Mouse (Mus musculus) neural tube, embryonic 15.5 days (tissue): ENCODE data around the gene Rnf10. TPM values are rescaled to one million over a fixed set of nuclear protein-coding genes. Genes with fewer than 3 reads are reported as not detected.

ENCODE experiments used
- ATAC-seq: fragments of 200-750 bp; cut with Nextera tagmentation; 2 replicates; pipeline ENCODE4 v1.8.0; 2017; ENCODE audit warnings: mild to moderate bottlenecking, moderate TSS enrichment, moderate library complexity; ENCODE audit not compliant: low FRiP score
- H3K27ac ChIP-seq: fragments of 300-500 bp; sonication (generic); replicated peaks from 2 replicates; pipeline ENCODE4 v1.5.1; 2015; ENCODE audit warnings: mild to moderate bottlenecking, inconsistent platforms
- H3K27me3 ChIP-seq: fragments of 300-500 bp; sonication (generic); replicated peaks from 2 replicates; pipeline ENCODE4 v1.6.1; 2015; ENCODE audit warnings: inconsistent platforms
- H3K36me3 ChIP-seq: fragments of 300-500 bp; sonication (generic); 2 replicates; pipeline ENCODE4 v1.6.1; 2015; ENCODE audit warnings: inconsistent platforms
- H3K4me1 ChIP-seq: fragments of 300-500 bp; sonication (generic); 2 replicates; pipeline ENCODE4 v1.6.1; 2015; ENCODE audit warnings: inconsistent platforms
- H3K4me2 ChIP-seq: fragments of 300-500 bp; sonication (generic); 2 replicates; pipeline ENCODE4 v1.6.1; 2015; ENCODE audit warnings: inconsistent platforms, mild to moderate bottlenecking, moderate library complexity
- H3K4me3 ChIP-seq: fragments of 300-500 bp; sonication (generic); replicated peaks from 2 replicates; pipeline ENCODE4 v1.5.1; 2015; ENCODE audit warnings: mild to moderate bottlenecking, inconsistent platforms
- H3K9ac ChIP-seq: fragments of 300-500 bp; sonication (generic); replicated peaks from 2 replicates; pipeline ENCODE4 v1.6.1; 2015; ENCODE audit warnings: mild to moderate bottlenecking, inconsistent platforms
- H3K9me3 ChIP-seq: fragments of 300-500 bp; sonication (generic); replicated peaks from 2 replicates; pipeline ENCODE4 v1.6.1; 2016; ENCODE audit warnings: inconsistent platforms
- WGBS: fragments of 180-500 bp; shearing (Covaris S2); methylation state at CpG from one replicate; pipeline ENCODE4 v1.1.7; 2015; ENCODE audit warnings: mixed read lengths; 5-methylcytosine and 5-hydroxymethylcytosine counted together
- polyA plus RNA-seq: library from polyadenylated mRNA; unstranded; fragments of >200 nt; fragmentation: Nextera tagmentation; extraction: Ambion mirVana; gene quantifications from 2 replicates; pipeline ENCODE4 v1.2.1, GENCODE M21; 2015

Gene Rnf10
- polyA plus RNA-seq, 1 experiment from 2014 or later: 197 TPM

- Histone ChIP-seq H3K9me3 (no peaks in the 10 kb centered on the region), H3K36me3 (peaks cover 35% of the 10 kb centered on the region), H3K9ac (peak overlapping the region; percentile 88), H3K4me2 (peak overlapping the region; percentile 70), H3K27ac (peak overlapping the region; percentile 93), H3K4me1 (peaks cover 34% of the 10 kb centered on the region), H3K4me3 (peak overlapping the region; percentile 82), H3K27me3 (no peaks in the 10 kb centered on the region)
- peak; percentile 62 for ATAC-seq
- under 1% methylated on average over 46 of the region's 46 CpGs for WGBS
Measured at GRCm38 (mm10) chr5:115300035-115300744, 27.5 kb upstream of the Rnf10 start.

GRCm38 (mm10) chr5:115296347-115296746, 23.6 kb upstream of the Rnf10 start:
- Histone ChIP-seq H3K4me2 (no peak overlapping the region), H3K27me3 (no peaks in the 10 kb centered on the region), H3K27ac (no peak overlapping the region), H3K9me3 (no peaks in the 10 kb centered on the region), H3K9ac (no peak overlapping the region), H3K36me3 (peaks cover 63% of the 10 kb centered on the region), H3K4me1 (peaks cover 24% of the 10 kb centered on the region), H3K4me3 (no peak overlapping the region)
- WGBS: 88% methylated on average over 10 of the region's 10 CpGs
- no peak for ATAC-seq

- no peak overlapping the region for H3K4me2 ChIP-seq
- no peak for ATAC-seq
- H3K27me3 ChIP-seq: no peaks in the 10 kb centered on the region
- peaks cover 17% of the 10 kb centered on the region for H3K4me1 ChIP-seq
- no peak overlapping the region for H3K9ac ChIP-seq
- H3K4me3 ChIP-seq: no peak overlapping the region
- H3K27ac ChIP-seq: no peak overlapping the region
- H3K9me3 ChIP-seq: no peaks in the 10 kb centered on the region
- WGBS: 90% methylated on average over 8 of the region's 8 CpGs
- H3K36me3 ChIP-seq: peaks cover 81% of the 10 kb centered on the region
Measured at GRCm38 (mm10) chr5:115294173-115294572, 21.5 kb upstream of the Rnf10 start.

GRCm38 (mm10) chr5:115284735-115285134, 12.0 kb upstream of the Rnf10 start:
- Histone ChIP-seq H3K4me3 (no peak overlapping the region), H3K27me3 (no peaks in the 10 kb centered on the region), H3K4me1 (peaks cover 7% of the 10 kb centered on the region), H3K4me2 (no peak overlapping the region), H3K9me3 (no peaks in the 10 kb centered on the region), H3K9ac (no peak overlapping the region), H3K27ac (no peak overlapping the region), H3K36me3 (peaks cover 51% of the 10 kb centered on the region)
- 83% methylated on average over 3 of the region's 3 CpGs for WGBS
- no peak for ATAC-seq

GRCm38 (mm10) chr5:115280050-115280687, 7.5 kb upstream of the Rnf10 start:
- Histone ChIP-seq H3K4me3 (peak overlapping the region; percentile 97), H3K9me3 (no peaks in the 10 kb centered on the region), H3K36me3 (peaks cover 19% of the 10 kb centered on the region), H3K27me3 (no peaks in the 10 kb centered on the region), H3K4me2 (peak overlapping the region; percentile 92), H3K9ac (peak overlapping the region; percentile 96), H3K4me1 (peaks cover 10% of the 10 kb centered on the region), H3K27ac (peak overlapping the region; percentile 79)
- peak; percentile 57; the same call in 1 of the 2 replicates for ATAC-seq
- WGBS: 6% methylated on average over 17 of the region's 17 CpGs

- 3% methylated on average over 45 of the region's 45 CpGs for WGBS
- peaks cover 14% of the 10 kb centered on the region for H3K36me3 ChIP-seq
- H3K4me2 ChIP-seq: peak within 1 kb of the TSS; percentile 92
- ATAC-seq: peak; percentile 77
- H3K27me3 ChIP-seq: no peaks in the 10 kb centered on the region
- no peaks in the 10 kb centered on the region for H3K9me3 ChIP-seq
- peak within 1 kb of the TSS; percentile 97 for H3K4me3 ChIP-seq
- H3K27ac ChIP-seq: peak within 1 kb of the TSS; percentile 79
- peaks cover 10% of the 10 kb centered on the region for H3K4me1 ChIP-seq
- H3K9ac ChIP-seq: peak within 1 kb of the TSS; percentile 96
Measured at GRCm38 (mm10) chr5:115279226-115280049, 6.7 kb upstream of the Rnf10 start, which contains the start of gene Coq5. Coq5 (plus strand) TSS chr5:115279666.

- 67% methylated on average over 2 of the region's 2 CpGs for WGBS
- no peak overlapping the region for H3K27ac ChIP-seq
- no peaks in the 10 kb centered on the region for H3K27me3 ChIP-seq
- H3K4me3 ChIP-seq: no peak overlapping the region
- peaks cover 7% of the 10 kb centered on the region for H3K36me3 ChIP-seq
- no peaks in the 10 kb centered on the region for H3K9me3 ChIP-seq
- no peak overlapping the region for H3K9ac ChIP-seq
- H3K4me2 ChIP-seq: no peak overlapping the region
- no peak for ATAC-seq
- peaks cover 10% of the 10 kb centered on the region for H3K4me1 ChIP-seq
Measured at GRCm38 (mm10) chr5:115278785-115279184, 6.1 kb upstream of the Rnf10 start.

- H3K4me1 ChIP-seq: peaks cover 16% of the 10 kb centered on the region
- ATAC-seq: no peak
- H3K9ac ChIP-seq: no peak overlapping the region
- WGBS: 94% methylated on average over 1 of the region's 1 CpGs
- no peak overlapping the region for H3K4me3 ChIP-seq
- H3K27me3 ChIP-seq: no peaks in the 10 kb centered on the region
- H3K27ac ChIP-seq: no peak overlapping the region
- no peak overlapping the region for H3K4me2 ChIP-seq
- peaks cover under 1% of the 10 kb centered on the region; the same call in 1 of the 2 replicates for H3K36me3 ChIP-seq
- no peaks in the 10 kb centered on the region for H3K9me3 ChIP-seq
Measured at GRCm38 (mm10) chr5:115278053-115278452, 5.4 kb upstream of the Rnf10 start.

GRCm38 (mm10) chr5:115275998-115276397, 3.3 kb upstream of the Rnf10 start:
- WGBS: 37% methylated on average over 14 of the region's 14 CpGs
- Histone ChIP-seq H3K4me2 (no peak overlapping the region), H3K36me3 (no peaks in the 10 kb centered on the region), H3K9me3 (no peaks in the 10 kb centered on the region), H3K9ac (no peak overlapping the region), H3K4me1 (peaks cover 27% of the 10 kb centered on the region), H3K27me3 (no peaks in the 10 kb centered on the region), H3K27ac (no peak overlapping the region), H3K4me3 (no peak overlapping the region)
- no peak for ATAC-seq

GRCm38 (mm10) chr5:115274771-115275170, 2.1 kb upstream of the Rnf10 start:
- no peak overlapping the region for H3K4me2 ChIP-seq
- H3K9me3 ChIP-seq: no peaks in the 10 kb centered on the region
- no peaks in the 10 kb centered on the region for H3K36me3 ChIP-seq
- H3K27ac ChIP-seq: no peak overlapping the region
- peaks cover 32% of the 10 kb centered on the region for H3K4me1 ChIP-seq
- no peak overlapping the region for H3K4me3 ChIP-seq
- 91% methylated on average over 1 of the region's 1 CpGs for WGBS
- no peaks in the 10 kb centered on the region for H3K27me3 ChIP-seq
- ATAC-seq: no peak
- no peak overlapping the region for H3K9ac ChIP-seq

GRCm38 (mm10) chr5:115274353-115274752, 1.7 kb upstream of the Rnf10 start:
- ATAC-seq: no peak

More at GRCm38 (mm10) chr5:115274353-115274752, 1.7 kb upstream of the Rnf10 start:
- Histone ChIP-seq H3K36me3 (no peaks in the 10 kb centered on the region), H3K27me3 (no peaks in the 10 kb centered on the region), H3K4me3 (no peak overlapping the region), H3K4me2 (no peak overlapping the region), H3K27ac (no peak overlapping the region), H3K9ac (no peak overlapping the region), H3K4me1 (peaks cover 36% of the 10 kb centered on the region), H3K9me3 (no peaks in the 10 kb centered on the region)
- 63% methylated on average over 1 of the region's 1 CpGs for WGBS
